Mouse (Mus musculus) retina, postnatal 1 day (tissue): ENCODE measurements around the gene Emc8.
A peak's percentile ranks its signal among the peaks of the same experiment; 100 is the strongest.

Experiments used
- DNase-seq: peaks from one replicate; pipeline ENCODE4 v3.0.0-alpha.2; 2012

The Emc8 gene

GRCm38 (mm10) chr8:120685097-120685496 is 16.7 kb upstream of the Emc8 start:
- no peak for DNase-seq

GRCm38 (mm10) chr8:120684082-120684481 is 15.7 kb upstream of the Emc8 start:
- DNase-seq: no peak

DNA sequence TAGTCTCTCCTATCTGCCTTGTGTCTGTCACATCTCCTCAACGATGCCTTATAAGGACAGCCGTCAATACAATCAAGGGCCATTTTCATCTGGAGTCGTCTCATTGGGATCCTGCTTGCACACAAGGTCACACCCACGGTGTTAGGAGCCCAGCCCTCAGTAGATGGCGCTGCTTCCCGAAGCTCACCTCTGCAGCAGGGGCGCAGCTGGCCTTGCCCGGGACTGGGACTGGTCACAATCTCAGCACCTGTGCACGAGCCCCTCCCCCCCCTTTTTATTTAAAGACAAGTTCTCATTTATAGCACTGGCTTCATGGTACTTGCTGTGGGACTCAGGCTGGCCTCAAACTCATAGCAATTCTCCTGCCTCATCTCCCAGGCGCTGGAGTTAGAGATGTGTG is 15.2 kb upstream of the Emc8 start:
- DNase-seq: peak; percentile 67

DNA sequence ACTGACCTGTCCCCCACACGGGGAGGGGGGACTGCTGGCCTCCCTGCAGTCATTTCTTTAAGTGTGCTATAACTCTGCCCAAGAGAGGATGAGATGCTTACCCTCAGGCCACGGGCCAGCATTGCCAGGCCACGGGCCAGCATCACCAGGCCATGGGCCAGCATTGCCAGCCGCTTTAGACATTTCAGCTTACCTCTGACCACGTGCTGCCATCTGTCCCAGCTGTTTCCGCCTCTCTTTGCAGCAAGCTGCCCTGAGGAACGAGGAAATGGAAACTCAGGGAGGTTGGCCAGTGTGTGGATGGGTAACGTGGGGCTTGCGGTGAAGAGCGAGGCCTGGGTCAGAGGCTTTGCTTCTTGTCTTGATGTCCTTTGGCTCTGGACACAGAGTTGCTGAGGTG is 12.7 kb upstream of the Emc8 start:
- DNase-seq: no peak

DNA sequence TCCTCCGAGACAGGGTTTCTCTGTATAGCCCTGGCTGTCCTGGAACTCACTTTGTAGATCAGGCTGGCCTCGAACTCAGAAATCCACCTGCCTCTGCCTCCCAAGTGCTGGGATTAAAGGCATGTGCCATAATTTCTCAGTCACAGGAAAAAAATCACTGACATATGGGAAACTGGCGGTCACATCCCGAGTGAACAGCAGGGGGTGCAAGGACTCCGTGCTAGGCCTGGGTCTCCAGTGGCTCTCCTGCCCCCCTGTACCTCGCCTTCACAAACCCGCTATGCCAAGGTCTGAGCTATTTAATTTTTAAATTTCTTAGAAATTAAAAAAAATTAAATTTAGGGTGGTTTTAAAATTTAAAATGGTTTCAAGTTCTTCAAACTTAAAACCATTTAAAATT is 12.0 kb upstream of the Emc8 start:
- peak; percentile 41 for DNase-seq

GRCm38 (mm10) chr8:120679629-120680387 is 11.4 kb upstream of the Emc8 start:
- DNase-seq: no peak

GRCm38 (mm10) chr8:120678447-120678846 is 10.1 kb upstream of the Emc8 start:
- peak; percentile 87 for DNase-seq

DNA sequence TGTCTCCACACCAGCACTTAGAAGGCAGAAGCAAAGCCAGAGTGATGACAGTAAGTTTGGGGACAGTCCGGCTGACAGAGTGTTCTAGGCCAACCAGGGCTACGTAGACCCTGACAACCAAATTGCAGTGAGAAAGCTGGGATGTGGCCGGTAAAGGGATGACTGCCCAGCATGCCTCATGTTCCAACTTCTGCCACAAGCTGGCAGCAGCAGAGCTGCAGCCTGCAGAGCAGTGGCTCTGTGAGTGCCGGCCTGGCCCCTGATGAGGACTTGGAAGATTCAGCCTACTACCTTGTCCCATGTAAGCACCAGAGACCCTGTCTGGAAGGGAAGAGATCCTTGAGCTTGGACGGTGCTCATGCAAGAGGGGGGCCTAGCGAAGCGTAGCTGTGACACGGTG is 7.3 kb upstream of the Emc8 start:
- no peak for DNase-seq

DNA sequence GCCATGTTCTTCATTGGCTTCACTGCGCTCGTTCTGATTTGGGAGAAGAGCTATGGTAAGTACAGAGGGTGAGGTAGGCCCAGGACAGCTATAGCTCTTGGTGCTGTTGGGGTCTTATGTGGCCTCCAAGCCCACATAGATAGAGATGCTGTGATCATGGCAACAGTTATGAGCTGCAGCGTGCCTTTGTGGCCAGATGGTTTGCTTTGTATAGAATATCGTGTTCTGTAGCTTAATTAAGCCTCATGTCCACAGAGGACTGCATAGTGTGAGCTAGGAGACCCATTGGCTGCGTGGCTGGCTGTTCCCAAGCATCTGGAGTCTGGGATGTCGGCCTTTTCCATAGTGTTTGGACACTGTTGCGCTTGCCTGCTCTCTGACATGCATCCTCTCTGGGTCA is 4.9 kb upstream of the Emc8 start:
- no peak for DNase-seq

DNA sequence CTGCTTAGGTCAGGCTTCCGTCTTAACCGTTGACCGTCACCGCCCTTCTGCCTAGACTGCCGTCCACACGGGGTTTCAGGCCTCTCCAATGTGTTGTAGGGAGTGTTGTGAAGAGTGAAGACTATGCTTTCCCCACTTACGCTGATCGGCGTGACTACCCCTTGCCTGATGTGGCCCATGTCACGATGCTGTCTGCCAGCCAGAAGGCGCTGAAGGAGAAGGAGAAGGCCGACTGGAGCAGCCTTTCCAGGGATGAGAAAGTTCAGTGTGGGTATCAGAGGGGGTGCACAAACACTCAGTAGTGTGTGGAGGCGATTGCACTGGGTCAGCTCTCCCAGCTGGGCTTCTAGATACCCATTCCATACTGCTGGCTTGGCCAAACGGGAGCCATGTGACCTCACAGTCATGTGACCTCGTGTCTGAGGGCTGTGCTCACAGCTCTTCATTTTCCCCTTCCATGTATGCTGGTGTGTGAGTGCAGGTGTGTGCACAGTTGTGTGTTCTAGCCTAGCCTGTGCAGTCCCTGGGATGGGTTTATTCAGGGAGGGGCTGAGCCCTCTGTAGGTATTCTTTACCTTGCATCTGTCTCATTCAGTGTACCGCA is 4.4 kb upstream of the Emc8 start:
- DNase-seq: no peak

DNA sequence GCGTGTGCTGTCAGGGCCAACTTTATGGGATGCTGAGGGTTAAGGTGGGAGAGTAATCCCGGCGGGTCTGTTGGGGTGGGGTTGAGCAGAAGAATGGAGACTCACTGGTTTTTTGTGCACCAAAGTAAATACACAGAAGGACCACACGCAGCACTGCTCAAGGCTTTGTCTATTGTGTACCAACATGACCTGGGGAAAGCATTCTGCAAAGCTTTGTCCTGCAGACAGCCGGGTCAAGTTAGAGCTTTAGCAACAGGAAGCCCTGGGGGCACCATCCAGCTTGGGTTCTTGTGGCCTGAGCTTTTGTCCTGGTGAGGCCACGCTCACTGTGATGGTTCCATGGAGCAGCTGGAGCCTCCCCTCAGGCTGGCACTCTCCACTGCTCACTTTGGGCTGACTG is 3.4 kb upstream of the Emc8 start:
- peak; percentile 35 for DNase-seq

- DNase-seq: peak; percentile 96
Observed at GRCm38 (mm10) chr8:120667561-120668373, 606 bp downstream of the Emc8 start, which contains the start of the genes Gm27021 and Cox4i1. Gene Gm27021, minus strand, starts transcription at chr8:120668079. Gene Cox4i1, plus strand, starts transcription at chr8:120668222.

DNA sequence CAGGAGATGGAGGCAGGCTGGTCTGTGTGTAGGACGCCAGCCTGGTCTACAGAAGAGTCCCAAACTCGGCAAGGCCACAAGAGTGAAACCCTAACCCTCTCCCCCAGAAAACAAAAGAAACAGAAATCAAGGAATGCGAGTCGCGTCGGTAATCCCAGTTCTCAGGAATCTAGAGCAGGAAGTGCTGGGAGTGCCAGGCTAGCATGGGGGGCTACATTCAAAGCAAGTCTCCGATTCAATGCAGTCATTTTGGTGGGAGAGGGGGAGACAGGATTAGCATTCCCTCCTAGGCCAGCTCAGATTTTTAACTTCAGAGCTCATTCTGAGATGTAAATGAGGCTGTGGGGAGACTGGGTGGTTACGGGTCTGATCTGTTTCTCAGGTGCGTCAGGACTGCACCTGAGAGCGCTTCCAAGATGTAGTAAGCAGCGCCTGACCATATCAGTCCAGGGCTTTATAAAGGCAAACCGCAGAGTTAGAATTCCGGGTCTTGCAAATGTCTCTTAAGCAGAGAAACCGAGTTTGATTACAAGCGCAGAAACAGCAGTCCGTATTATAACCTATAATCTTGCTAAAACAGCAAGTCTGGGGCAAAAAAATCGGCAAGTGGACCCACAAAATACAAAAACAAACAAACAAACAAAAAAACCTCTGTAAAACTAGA is 1.4 kb downstream of the Emc8 start:
- no peak for DNase-seq

GRCm38 (mm10) chr8:120665726-120666455 is 2.5 kb downstream of the Emc8 start:
- DNase-seq: no peak

GRCm38 (mm10) chr8:120664566-120664965 is 3.8 kb downstream of the Emc8 start:
- no peak for DNase-seq

- DNase-seq: no peak
Observed at GRCm38 (mm10) chr8:120657415-120657814, 11.0 kb downstream of the Emc8 start.

- peak; percentile 47 for DNase-seq
Observed at GRCm38 (mm10) chr8:120656322-120657052, 11.9 kb downstream of the Emc8 start.

DNA sequence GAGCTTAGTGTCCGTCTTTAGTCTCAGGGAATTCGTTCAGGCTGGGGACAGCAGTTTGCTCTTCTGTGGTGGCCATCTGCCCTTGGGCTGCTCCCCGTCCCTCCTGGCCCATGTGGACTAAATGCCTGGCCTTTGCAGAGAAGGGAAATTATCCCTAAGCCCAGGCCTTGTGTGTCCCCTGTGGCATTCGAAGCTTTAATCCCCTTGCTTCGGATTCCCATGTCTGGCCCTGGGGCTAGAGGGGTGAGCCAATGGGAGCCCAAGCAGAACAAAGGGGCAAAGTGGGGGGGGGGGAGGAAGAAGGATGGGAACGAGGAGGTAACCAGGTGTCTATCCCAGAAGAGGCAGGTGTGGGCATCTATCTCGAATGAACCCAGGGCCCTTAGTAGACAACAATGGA is 20.8 kb downstream of the Emc8 start, which contains the start of gene 1190005I06Rik:
1190005I06Rik (minus strand) TSS at position 101 of the 400 bp plus-strand sequence.
- peak; percentile 40 for DNase-seq

GRCm38 (mm10) chr8:120644663-120645062 is 23.7 kb downstream of the Emc8 start:
- DNase-seq: no peak

GRCm38 (mm10) chr8:120642031-120642662 is 26.2 kb downstream of the Emc8 start:
- DNase-seq: no peak

DNA sequence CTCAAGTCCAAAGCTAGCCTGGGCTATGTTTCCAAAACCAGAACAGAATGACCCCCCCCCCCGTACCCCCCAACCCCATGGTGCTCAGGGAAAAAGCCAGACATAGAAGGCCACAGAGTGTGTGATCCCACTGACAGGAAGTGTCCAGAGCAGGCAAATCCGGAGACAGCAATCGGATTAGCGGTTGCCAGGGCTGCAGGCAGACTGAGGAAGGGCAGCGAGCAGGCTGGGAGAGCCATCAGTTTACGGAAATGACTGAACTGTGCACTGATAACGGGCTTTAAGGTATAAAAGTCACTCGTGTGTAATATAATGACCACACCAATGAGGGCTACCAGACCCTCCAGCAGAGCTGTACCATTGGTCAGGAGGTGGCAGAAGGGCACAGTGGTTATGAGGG is 27.1 kb downstream of the Emc8 start:
- peak; percentile 71 for DNase-seq
